Mouse (Mus musculus): Measurements from ENCODE around the gene Mgmt.
A peak's percentile ranks its signal among the peaks of the same experiment; 100 is the strongest.

Mgmt gene

DNA sequence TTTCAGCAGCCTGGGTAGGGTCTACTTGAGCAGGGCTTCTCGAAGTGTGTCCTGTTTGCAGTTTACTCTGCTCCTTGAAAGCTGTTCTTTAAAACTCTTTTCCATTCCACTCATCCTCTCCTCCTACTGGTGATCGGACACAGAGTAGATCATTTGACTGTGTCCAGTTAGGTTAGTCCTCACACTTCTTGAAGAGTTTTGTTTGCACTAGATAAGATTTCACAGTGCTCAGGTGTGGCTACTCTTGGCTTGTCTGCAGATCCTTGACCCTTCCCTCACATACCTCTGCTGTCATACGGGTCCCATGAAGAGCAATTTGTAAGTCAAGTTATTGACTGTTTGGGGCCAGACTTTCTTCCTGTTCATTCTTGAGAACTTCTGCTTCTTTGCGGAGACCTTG lies 221.8 kb downstream of the Mgmt start:
- DNase-seq (ENCODE audit: low read depth, low spot score): no peak

DNA sequence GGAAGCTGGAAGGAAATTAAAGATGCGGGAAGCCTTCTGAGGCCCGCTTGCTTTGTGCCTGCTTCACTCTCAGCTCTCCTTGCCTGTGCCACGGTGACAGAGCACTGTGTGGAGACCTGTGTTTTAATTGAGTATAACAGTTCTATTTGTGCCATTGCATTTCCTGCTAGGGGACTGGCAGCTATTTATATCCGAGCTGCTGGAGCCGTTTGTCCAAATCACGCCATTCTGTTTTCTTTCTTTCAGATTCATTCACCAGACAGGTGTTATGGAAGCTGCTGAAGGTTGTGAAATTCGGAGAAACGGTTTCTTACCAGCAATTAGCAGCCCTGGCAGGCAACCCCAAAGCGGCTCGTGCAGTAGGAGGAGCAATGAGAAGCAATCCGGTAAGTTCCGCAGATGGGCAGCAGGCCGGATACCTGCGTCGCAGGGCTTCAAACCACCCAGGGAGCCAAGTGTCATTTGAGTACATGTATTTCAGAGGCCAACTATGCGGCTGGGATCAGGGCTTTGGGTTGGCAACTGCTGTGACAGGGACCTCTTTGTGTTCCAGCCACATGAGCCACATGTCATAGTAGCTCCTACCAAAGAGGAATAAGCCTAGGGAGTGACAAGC lies 226.9 kb downstream of the Mgmt start:
- DNase-seq (ENCODE audit: low read depth, low spot score): no peak

DNA sequence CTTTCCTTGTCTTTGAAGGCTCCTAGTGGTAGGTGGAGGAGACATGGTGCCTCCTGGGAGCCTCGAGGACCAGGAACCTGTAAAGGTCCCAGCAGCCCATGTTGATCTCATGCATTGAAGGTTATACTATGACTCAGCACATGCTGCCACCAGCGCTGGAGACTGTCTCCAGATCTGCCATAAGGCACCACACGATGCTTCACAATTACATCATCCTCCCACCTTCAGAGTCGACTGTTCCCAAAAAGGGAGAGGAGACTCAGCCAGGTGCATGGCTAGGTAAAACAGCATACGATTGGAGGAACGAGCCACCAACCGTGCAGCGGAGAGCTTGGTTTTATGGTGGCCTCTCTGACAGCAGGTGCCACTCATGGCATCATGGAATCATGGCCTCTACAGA lies 234.3 kb downstream of the Mgmt start:
- no peak for DNase-seq (ENCODE audit: low read depth, low spot score)

DNA sequence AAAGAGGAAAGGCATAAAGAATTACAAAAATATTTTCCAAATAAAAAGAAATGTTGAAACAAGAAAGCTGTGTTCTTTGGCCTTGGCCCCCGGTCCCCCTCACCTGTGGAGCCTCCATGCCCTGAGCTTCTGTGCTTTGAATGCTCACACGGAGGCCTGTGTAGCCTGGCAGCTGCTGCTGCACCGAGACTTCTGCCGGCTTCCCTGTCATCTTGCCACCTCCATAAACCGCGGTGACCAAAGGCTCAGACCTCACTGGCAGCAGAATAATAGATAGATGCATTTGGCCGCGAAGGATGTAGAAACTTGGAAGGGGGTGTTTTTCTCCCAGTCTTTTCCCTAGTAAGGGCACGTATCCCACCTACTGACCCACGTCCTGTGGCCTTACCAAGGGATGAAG lies 235.8 kb downstream of the Mgmt start:
- DNase-seq (ENCODE audit: low read depth, low spot score): no peak

DNA sequence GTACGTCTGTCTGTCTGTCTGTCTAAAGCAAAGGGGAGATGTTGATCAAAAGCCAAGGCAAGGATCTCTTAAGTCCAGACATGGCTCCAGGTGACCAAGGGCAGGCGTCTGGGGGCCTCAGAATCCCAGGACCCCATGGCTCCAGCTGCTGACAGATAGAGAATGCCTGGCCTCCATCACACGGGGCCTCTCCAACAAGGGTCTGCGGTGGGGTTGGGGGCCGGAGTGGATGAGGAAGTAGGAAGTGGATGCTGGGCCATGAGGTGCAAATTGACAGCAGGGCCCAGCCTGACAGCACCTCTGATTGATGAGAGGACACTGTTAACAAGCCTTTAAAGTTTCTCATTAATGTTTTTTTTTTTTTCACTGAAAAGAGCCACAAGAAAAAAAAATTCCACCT lies 237.5 kb downstream of the Mgmt start:
- no peak for DNase-seq (ENCODE audit: low read depth, low spot score)

DNA sequence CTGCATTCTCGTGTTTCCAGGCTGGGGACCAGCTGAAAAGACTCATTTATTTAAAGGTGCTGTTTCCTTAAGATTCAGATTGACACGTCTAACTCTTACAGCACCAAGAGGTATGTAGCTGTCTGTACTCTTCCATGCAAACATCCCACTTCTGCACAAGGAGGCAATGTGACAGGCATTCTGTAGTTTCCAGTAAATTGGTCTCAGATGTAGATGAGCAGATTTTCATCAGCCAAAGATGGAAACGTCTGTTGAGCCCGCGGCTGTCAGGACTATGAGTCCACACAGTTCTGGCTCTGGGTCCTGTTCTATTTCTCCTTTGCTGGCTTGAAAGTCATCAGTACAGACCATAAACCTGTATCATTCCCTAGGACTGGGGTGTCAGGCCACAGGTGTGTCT lies 243.7 kb downstream of the Mgmt start:
- no peak for DNase-seq (ENCODE audit: low read depth, low spot score)

DNA sequence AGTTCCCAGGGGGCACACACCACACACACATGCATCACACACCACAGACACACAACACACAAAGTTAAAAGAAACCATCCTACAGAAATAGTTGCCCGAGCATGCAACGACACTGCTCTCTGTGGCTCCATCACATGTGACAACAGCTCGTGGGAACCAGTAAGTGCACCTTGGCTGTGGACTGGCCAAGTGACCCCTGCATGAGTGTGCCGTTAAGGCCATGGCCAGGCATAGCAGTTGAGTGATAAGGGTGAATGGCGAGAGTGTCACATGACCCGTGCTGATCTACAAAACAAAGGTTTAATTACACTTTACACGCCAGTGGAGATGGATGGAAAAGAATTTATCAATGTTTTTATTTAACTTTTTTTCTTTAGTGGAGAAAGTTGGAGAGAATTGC lies 245.9 kb downstream of the Mgmt start:
- no peak for DNase-seq (ENCODE audit: low read depth, low spot score)

DNA sequence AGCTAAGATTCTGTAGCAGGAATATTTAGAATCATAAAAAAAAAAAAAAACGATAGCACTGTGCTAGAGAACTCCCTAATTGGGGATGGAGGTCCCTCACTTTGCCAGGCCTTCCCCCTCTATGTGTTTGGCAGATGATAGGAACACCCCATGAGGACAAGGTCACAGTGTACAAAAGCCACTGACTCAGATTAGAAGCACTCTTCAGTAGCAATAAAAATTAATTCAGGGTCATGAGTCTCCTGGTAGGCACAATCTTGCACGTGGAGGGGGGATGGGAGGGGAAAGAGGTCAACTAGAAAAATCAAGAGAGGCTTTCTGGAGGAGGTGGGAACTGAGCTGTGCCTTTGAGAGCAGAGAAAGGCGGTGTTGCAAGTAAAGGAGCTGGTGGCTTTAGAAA lies 247.0 kb downstream of the Mgmt start:
- DNase-seq (ENCODE audit: low read depth, low spot score): no peak

DNA sequence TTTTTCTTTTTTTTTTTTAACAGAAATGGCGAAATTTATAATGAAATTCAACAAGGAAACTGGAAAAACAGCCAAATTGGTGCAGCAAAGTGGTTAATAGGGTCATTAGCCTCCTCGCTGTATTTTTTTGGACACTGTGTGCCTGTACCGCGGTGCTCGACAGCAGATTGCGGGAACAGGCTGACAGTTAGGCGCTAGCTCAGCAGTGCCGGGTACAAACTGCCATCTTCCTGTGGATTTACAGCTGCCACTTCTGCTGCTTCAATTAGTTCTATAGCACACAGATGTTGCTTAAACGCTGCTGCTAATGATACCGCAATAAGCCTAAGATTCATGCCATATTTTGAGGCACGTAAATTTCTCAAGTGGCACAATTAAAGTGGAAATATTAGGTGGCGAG lies 252.7 kb downstream of the Mgmt start:
- no peak for DNase-seq (ENCODE audit: low read depth, low spot score)

DNA sequence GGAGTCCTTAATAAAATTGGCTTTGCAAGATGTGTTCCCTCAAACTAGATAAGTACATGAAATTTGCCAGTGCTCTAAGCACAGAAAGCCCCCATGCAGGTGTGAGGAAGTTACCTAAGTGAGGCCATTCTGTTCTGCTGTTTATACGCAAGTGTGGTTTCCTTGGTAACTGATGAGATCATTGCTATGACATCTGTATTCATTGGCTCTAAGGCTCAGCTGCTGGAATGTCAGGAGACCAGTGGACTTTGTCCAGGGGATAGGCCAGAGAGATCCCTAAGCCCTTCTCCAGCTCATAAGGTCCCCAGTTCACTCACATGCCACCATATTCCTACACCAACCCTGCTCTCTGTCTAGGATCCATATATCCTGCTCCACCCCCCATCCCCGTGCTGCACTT lies 257.4 kb downstream of the Mgmt start:
- no peak for DNase-seq (ENCODE audit: low read depth, low spot score)

DNA sequence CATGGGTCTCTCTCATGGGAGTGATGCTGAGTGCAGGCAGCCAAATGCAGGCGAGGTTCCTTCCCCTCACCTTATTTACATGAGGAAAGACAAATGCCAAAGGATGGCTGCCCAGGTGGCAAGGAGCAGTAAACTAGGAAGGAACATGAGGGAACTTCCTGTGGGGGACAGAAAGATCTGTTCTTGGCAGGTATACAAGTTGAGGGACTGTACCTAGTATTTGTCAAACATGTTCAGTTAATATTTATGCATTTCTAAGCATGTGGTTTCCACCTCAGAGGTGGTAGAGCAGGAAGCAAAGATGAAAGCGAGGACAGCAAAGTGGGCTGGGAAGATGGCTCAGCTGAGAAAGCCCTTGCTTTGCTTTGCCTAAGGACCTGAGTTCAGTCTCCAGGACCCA lies 260.2 kb downstream of the Mgmt start:
- DNase-seq (ENCODE audit: low read depth, low spot score): peak; percentile 6

DNA sequence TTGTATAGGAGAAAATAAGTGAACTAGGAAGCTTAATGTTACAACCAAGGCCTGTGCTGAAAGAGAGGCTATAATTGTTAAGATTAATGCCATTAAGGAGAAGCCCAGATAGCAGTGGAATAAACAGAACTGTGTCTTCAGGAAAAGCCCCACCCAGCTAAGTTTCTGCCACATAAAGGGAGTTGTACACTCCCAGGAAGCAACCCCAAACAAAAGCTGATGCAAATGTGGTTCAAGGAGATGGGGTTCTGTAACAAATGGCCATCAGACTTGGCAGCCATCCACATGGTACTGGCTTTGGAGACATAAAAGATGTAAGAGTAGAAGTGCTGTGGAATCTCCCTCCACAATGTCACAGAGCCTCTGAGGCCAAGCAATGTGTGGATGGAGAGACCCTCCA lies 264.7 kb downstream of the Mgmt start:
- DNase-seq (ENCODE audit: low read depth, low spot score): no peak

DNA sequence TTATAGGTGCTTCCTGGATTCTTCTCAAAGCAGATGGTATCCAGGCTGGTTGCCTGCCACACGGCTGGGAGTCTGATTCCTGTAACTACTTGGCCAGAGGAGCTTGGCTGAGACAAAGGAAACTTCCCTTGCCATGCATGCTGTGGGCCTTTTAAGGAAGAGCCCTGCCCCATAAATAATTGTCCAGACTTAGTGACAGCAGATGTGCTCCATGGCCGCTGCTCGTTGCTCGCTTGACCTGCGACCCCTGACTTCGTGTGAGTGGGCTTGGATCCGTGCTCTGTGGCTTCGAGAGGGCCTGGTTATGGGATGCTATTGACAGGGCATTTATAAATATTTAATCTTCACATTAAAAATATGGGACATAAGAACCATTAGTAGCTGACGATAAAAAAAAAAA lies 277.9 kb downstream of the Mgmt start:
- DNase-seq (ENCODE audit: low read depth, low spot score): no peak

Measured in CD4-positive helper T cell, adult 2 months (primary cell).